Mouse (Mus musculus) hindbrain, embryonic 14.5 days (tissue): Measurements from ENCODE around the gene Ear14. TPM values are rescaled to one million over a fixed set of nuclear protein-coding genes. Genes with fewer than 3 reads are reported as not detected.
"Not testable (repeated sequence)": the region's sequence is repeated elsewhere in the genome, so short reads cannot be mapped to it uniquely, and the experiment has no call there.

Source experiments
- ATAC-seq: fragments of 200-750 bp; cut with Nextera tagmentation; 2 replicates; pipeline ENCODE4 v1.8.0; 2017; ENCODE audit warnings: moderate number of reproducible peaks, mild to moderate bottlenecking, moderate TSS enrichment, moderate library complexity; ENCODE audit not compliant: low FRiP score
- DNase-seq: peaks from one replicate; pipeline ENCODE4 v3.0.0-alpha.2; 2015; ENCODE audit warnings: low spot score
- H3K27ac ChIP-seq: fragments of 300-500 bp; sonication (generic); 2 replicates; pipeline ENCODE4 v1.5.1; 2014; ENCODE audit warnings: mild to moderate bottlenecking, moderate library complexity
- H3K27me3 ChIP-seq: fragments of 300-500 bp; sonication (generic); 2 replicates; pipeline ENCODE4 v1.6.1; 2014; ENCODE audit warnings: mild to moderate bottlenecking, low read length, mixed read lengths; ENCODE audit not compliant: control insufficient read depth, insufficient read depth
- H3K36me3 ChIP-seq: fragments of 300-500 bp; sonication (generic); replicated peaks from 2 replicates; pipeline ENCODE4 v1.6.1; 2014; ENCODE audit not compliant: control insufficient read depth, insufficient read depth
- H3K4me1 ChIP-seq: fragments of 300-500 bp; sonication (generic); replicated peaks from 2 replicates; pipeline ENCODE4 v1.6.1; 2014; ENCODE audit warnings: antibody characterized with exemption, low read length, mixed read lengths; ENCODE audit not compliant: control insufficient read depth, insufficient read depth
- H3K4me2 ChIP-seq: fragments of 300-500 bp; sonication (generic); replicated peaks from 2 replicates; pipeline ENCODE4 v1.6.1; 2014; ENCODE audit warnings: mild to moderate bottlenecking, moderate library complexity
- H3K4me3 ChIP-seq: fragments of 300-500 bp; sonication (generic); replicated peaks from 2 replicates; pipeline ENCODE4 v1.5.1; 2014; ENCODE audit warnings: mild to moderate bottlenecking, low read length
- H3K9ac ChIP-seq: fragments of 300-500 bp; sonication (generic); 2 replicates; pipeline ENCODE4 v1.6.1; 2014
- H3K9me3 ChIP-seq: fragments of 300-500 bp; sonication (generic); 2 replicates; pipeline ENCODE4 v1.6.1; 2016; ENCODE audit warnings: low read length; ENCODE audit not compliant: control insufficient read depth
- WGBS: fragments of 180-500 bp; shearing (Covaris S2); extraction: QIAGEN DNeasy Blood & Tissue Kit; methylation state at CpG from one replicate; pipeline ENCODE4 v1.1.7; 2014; 5-methylcytosine and 5-hydroxymethylcytosine counted together
- polyA plus RNA-seq: library from polyadenylated mRNA; unstranded; fragments of >200 nt; fragmentation: Nextera tagmentation; extraction: Ambion mirVana; gene quantifications from 2 replicates; pipeline ENCODE4 v1.2.1, GENCODE M21; 2014

The Ear14 gene
- polyA plus RNA-seq, 1 experiment from 2014 or later = not detected

DNA sequence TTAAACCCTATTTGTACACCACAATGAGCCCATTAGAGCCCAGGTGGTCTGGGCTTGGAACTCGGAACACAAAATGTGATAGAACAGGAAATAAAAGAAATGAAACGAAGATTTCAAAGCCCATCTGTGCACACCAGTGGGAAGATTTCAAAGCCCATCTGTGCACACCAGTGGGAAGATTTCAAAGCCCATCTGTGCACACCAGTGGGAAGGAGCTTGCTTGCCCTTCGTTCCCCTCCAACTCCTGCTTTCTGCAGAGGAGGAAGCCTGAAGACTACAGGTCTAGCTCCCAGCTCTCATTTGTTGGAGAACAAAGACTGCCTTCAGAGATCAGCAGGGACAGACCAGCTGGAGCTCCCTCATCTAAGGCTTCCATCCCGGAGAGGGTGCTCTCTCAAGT, 30.2 kb upstream of the Ear14 start:
- H3K27me3 ChIP-seq, ATAC-seq, H3K4me2 ChIP-seq, H3K9ac ChIP-seq, H3K4me1 ChIP-seq, H3K36me3 ChIP-seq, H3K27ac ChIP-seq, H3K4me3 ChIP-seq, H3K9me3 ChIP-seq, DNase-seq: not testable (repeated sequence)
- 42% methylated on average over 4 of the region's 4 CpGs for WGBS

DNA sequence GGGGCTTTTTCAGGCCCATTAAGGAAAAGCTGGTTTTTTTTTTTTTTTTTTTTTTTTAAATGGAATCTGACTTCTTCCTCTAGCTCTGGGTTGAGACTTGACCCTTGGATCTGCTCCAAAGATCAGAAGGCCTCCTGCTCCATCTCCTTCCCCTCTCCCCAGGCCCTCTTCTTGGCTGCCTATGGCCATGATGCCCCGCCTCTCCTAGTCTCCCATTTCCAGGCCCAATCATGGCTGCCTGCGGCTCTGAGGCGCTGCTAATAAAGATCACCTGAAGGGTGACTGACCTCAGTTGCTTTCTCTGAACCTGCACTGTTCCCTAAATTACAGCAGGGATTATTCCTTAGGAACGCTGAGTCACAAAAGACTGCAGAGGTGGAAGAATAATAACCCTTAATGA, 29.3 kb upstream of the Ear14 start:
- Histone ChIP-seq H3K4me2 (no peak overlapping the region), H3K4me3 (no peak overlapping the region), H3K9ac (no peak overlapping the region), H3K36me3 (no peaks in the 10 kb centered on the region), H3K27me3 (no peaks in the 10 kb centered on the region), H3K4me1 (no peaks in the 10 kb centered on the region), H3K27ac (no peak overlapping the region), H3K9me3 (no peaks in the 10 kb centered on the region)
- DNase-seq (no peak), ATAC-seq (no peak)
- 72% methylated on average over 4 of the region's 4 CpGs for whole genome bisulfite sequencing

DNA sequence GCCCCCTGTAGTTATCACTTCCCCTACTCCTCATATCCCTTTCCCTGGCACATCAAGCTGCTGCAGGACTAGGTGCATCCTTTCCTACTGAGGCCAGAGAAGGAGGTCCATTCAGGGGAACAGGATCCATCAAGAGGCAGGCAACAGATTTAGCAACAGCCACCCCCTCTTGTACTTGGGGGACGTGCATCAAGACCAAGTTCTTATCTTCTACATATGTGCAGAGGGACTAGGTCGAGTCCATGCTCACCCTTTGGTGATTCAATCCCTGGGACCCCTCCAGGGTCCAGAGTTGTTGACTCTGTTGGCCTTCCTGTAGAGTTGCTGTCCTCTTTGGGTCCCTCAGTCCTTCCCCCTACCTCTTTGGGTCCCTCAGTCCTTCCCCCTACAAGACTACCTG, 22.1 kb upstream of the Ear14 start:
- H3K27ac ChIP-seq, H3K27me3 ChIP-seq, H3K9ac ChIP-seq, H3K4me2 ChIP-seq, H3K9me3 ChIP-seq, H3K4me3 ChIP-seq, DNase-seq, ATAC-seq, H3K36me3 ChIP-seq, H3K4me1 ChIP-seq: not testable (repeated sequence)
- WGBS = 83% methylated on average over 2 of the region's 2 CpGs

DNA sequence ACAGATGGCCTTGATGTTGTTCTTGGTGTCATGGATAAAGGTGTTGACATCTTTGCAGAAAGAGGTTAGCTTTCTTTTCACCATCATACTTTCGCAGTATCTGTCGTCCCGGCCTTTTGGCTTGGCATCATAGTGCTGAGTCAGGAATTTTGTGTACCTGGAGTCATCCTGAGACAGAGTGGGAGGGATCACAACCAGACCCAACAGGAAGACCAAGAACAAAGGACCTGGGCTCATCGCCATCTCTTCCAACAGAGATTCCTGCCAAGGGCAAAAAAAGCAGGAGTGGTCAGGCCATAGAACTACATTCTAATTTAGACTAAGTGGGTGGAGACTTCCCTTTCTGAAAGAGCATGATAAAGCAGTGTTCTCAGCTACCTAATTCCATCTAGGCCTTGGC, 7.5 kb upstream of the Ear14 start:
- Histone ChIP-seq H3K4me3 (no peak overlapping the region), H3K4me2 (no peak overlapping the region), H3K36me3 (no peaks in the 10 kb centered on the region), H3K4me1 (no peaks in the 10 kb centered on the region), H3K9ac (no peak overlapping the region), H3K27ac (no peak overlapping the region), H3K27me3 (no peaks in the 10 kb centered on the region), H3K9me3 (no peaks in the 10 kb centered on the region)
- 96% methylated on average over 4 of the region's 4 CpGs for WGBS
- ATAC-seq (no peak), DNase-seq (no peak)

GRCm38 (mm10) chr14:51199098-51200023, 3.8 kb upstream of the Ear14 start, which contains the start of gene Ang2:
Ang2 (minus strand) TSS chr14:51199148.
- Histone ChIP-seq H3K27me3 (no peaks in the 10 kb centered on the region), H3K9ac (no peak within 1 kb of the TSS), H3K9me3 (no peaks in the 10 kb centered on the region), H3K4me1 (no peaks in the 10 kb centered on the region), H3K36me3 (no peaks in the 10 kb centered on the region), H3K4me2 (no peak within 1 kb of the TSS), H3K27ac (no peak within 1 kb of the TSS), H3K4me3 (no peak within 1 kb of the TSS)
- DNase-seq (no peak), ATAC-seq (no peak)
- 89% methylated on average over 5 of the region's 5 CpGs for WGBS

DNA sequence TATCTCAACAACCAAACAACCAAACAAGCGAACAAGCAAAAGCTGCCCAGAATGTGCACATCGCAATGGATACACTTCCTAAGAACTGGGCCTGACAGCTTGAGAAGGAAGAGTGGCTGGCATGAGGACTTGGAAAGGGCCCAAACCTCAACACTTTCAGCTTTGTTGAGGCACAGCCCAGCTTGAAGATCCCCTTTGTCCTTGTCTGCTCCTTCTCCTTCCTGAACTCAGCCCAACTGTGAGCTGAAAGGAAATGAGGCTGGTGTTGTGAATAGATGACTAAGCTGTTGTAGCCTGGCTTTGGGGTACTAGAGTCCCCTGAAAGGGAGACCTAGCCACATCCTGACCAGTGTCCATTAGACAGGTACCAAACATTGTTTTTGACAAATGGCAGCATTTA, 3.1 kb upstream of the Ear14 start:
- Histone ChIP-seq H3K9ac (no peak overlapping the region), H3K9me3 (no peaks in the 10 kb centered on the region), H3K4me1 (no peaks in the 10 kb centered on the region), H3K4me2 (no peak overlapping the region), H3K36me3 (no peaks in the 10 kb centered on the region), H3K27me3 (no peaks in the 10 kb centered on the region), H3K27ac (no peak overlapping the region), H3K4me3 (no peak overlapping the region)
- 92% methylated on average over 2 of the region's 2 CpGs for WGBS
- ATAC-seq (no peak), DNase-seq (no peak)

DNA sequence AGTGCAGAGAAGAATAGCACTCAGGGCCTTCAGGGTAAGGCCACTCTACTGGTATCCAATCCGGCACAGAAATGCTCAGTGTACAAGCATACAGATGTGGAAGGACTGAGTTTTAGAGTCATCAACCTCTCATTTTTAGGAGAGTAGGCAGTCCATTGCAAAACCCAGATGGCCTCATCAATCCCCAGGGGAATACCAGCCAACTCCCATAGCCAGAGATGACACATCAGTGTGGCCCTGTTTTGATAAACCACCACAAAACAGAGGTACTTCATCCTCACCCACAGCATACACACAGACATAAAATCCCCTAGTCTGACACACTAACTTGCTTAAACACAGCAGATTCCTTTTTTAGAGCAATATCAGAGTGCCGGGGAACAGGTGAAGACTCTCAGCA, 2.7 kb upstream of the Ear14 start:
- no peak overlapping the region for H3K9ac ChIP-seq
- ATAC-seq (no peak), DNase-seq (no peak)
- H3K4me3 ChIP-seq = no peak overlapping the region
- no peaks in the 10 kb centered on the region for H3K9me3 ChIP-seq
- H3K27ac ChIP-seq = no peak overlapping the region
- H3K4me2 ChIP-seq = no peak overlapping the region
- no peaks in the 10 kb centered on the region for H3K36me3 ChIP-seq
- H3K4me1 ChIP-seq = no peaks in the 10 kb centered on the region
- 95% methylated on average over 2 of the region's 2 CpGs for WGBS
- H3K27me3 ChIP-seq = no peaks in the 10 kb centered on the region

GRCm38 (mm10) chr14:51220075-51220474, 16.9 kb downstream of the Ear14 start:
- not testable (repeated sequence) for H3K4me2 ChIP-seq, H3K9me3 ChIP-seq, ATAC-seq, DNase-seq, H3K27ac ChIP-seq, H3K4me3 ChIP-seq, H3K9ac ChIP-seq, H3K4me1 ChIP-seq, H3K36me3 ChIP-seq, H3K27me3 ChIP-seq
- WGBS = 95% methylated on average over 3 of the region's 3 CpGs

DNA sequence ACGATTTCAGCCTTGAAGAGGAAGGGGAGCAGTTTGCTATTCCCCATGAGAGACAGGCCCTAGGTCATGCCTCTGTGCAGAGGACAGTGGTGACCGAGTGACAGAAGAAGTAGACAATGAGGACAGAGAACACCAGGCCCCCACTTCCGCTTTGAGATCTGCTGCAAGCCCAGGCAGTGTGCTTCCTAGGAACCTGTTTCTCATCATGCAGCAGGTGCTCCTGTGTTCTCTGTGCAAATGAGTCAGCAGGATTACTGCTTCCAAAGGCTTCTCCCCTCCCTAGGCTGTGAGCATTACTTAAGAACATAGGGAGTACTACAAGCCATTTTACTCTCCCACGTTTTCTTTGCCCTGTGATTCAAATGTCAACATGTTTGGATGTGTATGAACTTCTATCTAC, 26.5 kb downstream of the Ear14 start:
- H3K27ac ChIP-seq, H3K4me1 ChIP-seq, DNase-seq, H3K9ac ChIP-seq, H3K4me3 ChIP-seq, ATAC-seq, H3K27me3 ChIP-seq, H3K4me2 ChIP-seq, H3K9me3 ChIP-seq, H3K36me3 ChIP-seq: not testable (repeated sequence)
- 70% methylated on average over 4 of the region's 4 CpGs for WGBS
